Mouse (Mus musculus): ENCODE data around the gene Grhl1. TPM values are rescaled to one million over a fixed set of nuclear protein-coding genes. Genes with fewer than 3 reads are reported as not detected.

The Grhl1 gene
- polyA plus RNA-seq, 2 experiments, result 0.20 to 0.45 TPM

DNA sequence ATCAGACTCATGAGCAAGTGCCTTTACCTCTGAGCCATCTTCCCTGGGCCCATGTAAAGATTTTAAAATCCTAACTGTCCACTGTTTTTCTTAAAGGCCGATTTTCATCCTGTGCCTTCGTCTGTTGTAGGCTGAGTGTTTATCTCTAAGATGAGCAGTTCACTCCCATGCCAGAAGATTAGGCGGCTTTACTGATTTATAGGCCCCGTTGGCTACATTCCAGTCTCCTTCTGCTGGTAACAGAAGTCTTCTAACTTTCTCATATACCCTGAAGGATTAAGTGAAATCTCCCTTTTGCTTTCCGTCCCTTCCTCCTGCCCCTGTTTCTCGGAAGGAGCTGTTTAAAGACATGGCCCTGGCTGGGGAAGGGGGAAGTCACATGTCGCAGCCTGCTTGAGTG is 2.8 kb downstream of the Grhl1 start:
- ATAC-seq (ENCODE audit: insufficient read depth) (no peak), DNase-seq (ENCODE audit: low read depth in 3 of 3, low spot score in 3 of 3) (no peak)
- no peak overlapping the region for H3K4me3 ChIP-seq (ENCODE audit: insufficient read depth in 1 of 2, low read depth in 2 of 2, low read length in 2 of 2)
- H3K9me3 ChIP-seq (ENCODE audit: control insufficient read depth, low read length), result no peaks in the 10 kb centered on the region
- H3K27ac ChIP-seq, result no peak overlapping the region
- no peak for TF ChIP-seq EP300 (IDR thresholded peaks at IDR 0.05; ENCODE audit: low read depth)
- no peak for TF ChIP-seq CTCF (IDR thresholded peaks at IDR 0.05; ENCODE audit: low read depth)
- H3K4me2 ChIP-seq (ENCODE audit: low read depth), result no peak overlapping the region
- no peaks in the 10 kb centered on the region for H3K36me3 ChIP-seq (replicated peaks; ENCODE audit: control insufficient read depth, insufficient read depth, low read depth)
- peaks cover 21% of the 10 kb centered on the region for H3K27me3 ChIP-seq (ENCODE audit: control insufficient read depth, insufficient read depth, low read length)
- H3K9ac ChIP-seq (replicated peaks), result no peak overlapping the region
- 27% methylated on average over 7 of the region's 7 CpGs for WGBS (ENCODE audit: insufficient replicate concordance)
- peaks cover 2 to 9% of the 10 kb centered on the region in 2 experiments; a peak in 3 of 4 replicates for H3K4me1 ChIP-seq (replicated peaks; ENCODE audit: control insufficient read depth in 2 of 2, insufficient read depth in 2 of 2, low read length in 1 of 2)

DNA sequence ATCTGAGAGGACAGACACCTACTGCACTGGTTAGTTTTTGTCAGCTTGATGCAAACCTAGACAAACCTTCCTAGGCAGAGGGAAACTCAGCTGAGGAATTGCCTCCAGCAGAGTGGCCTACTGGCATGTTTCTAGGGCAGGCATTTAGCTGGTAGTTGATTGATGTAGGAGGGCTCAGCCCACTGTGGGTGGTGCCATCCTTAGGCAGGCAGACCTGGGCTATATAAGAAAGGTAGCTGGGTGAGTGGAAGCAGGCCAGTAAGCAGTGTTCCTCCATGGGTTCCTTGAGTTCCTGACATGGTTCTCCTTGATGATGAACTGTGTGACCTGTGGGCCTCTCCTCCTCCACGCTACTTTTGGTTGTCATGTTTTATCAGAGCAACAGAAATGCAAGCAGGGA is 8.4 kb downstream of the Grhl1 start:
- H3K4me1 ChIP-seq (replicated peaks; ENCODE audit: control insufficient read depth in 2 of 2, insufficient read depth in 2 of 2, low read length in 1 of 2), result peaks cover 20 to 25% of the 10 kb centered on the region in 2 experiments
- DNase-seq (ENCODE audit: low read depth in 3 of 3, low spot score in 3 of 3), result no peak
- peak; percentile 62; the same call in 1 of the 2 replicates for ATAC-seq (ENCODE audit: insufficient read depth)
- peak overlapping the region; percentile 46; the same call in 1 of the 2 replicates for H3K27ac ChIP-seq
- peak overlapping the region; percentile 59 for H3K4me2 ChIP-seq (ENCODE audit: low read depth)
- no peak overlapping the region for H3K4me3 ChIP-seq (ENCODE audit: insufficient read depth in 1 of 2, low read depth in 2 of 2, low read length in 2 of 2)
- no peaks in the 10 kb centered on the region for H3K36me3 ChIP-seq (replicated peaks; ENCODE audit: control insufficient read depth, insufficient read depth, low read depth)
- no peaks in the 10 kb centered on the region for H3K9me3 ChIP-seq (ENCODE audit: control insufficient read depth, low read length)
- no peak overlapping the region for H3K9ac ChIP-seq (replicated peaks)
- WGBS (ENCODE audit: insufficient replicate concordance), result 30% methylated on average over 1 of the region's 1 CpGs
- no peak for TF ChIP-seq CTCF (IDR thresholded peaks at IDR 0.05; ENCODE audit: low read depth)
- no peak for TF ChIP-seq EP300 (IDR thresholded peaks at IDR 0.05; ENCODE audit: low read depth)
- H3K27me3 ChIP-seq (ENCODE audit: control insufficient read depth, insufficient read depth, low read length), result no peaks in the 10 kb centered on the region; the same call in 1 of the 2 replicates

DNA sequence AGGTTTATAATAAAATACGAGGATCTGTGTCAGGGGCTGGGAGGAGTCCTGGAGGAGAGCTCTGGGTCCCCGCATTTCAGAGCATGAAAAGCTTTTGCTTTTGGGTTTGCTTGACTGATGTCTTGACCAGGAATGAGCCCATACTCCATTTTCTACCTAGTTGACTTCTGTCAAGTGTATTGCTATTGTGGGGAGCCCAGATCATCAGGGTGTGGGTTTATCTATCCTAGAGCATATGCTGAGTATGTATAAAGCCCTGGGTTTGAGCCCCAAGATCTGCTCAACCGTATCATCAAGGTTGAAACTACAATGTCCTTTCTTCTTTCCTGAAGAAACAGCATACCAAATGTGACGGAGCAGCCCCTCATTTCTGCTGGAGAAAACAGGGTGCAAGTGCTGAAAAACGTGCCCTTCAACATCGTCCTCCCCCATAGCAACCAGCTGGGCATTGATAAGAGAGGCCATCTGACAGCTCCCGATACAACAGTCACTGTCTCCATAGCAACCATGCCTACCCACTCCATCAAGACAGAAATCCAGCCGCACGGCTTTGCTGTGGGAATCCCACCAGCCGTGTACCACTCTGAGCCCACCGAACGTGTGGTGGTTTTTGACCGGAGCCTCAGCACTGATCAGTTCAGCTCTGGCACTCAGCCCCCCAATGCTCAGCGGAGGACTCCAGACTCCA is 9.1 kb downstream of the Grhl1 start:
- DNase-seq (ENCODE audit: low read depth in 3 of 3, low spot score in 3 of 3), result peak; percentile 58 to 72 (median 59)
- H3K4me2 ChIP-seq (ENCODE audit: low read depth), result peak overlapping the region; percentile 59
- WGBS (ENCODE audit: insufficient replicate concordance), result 60% methylated on average over 14 of the region's 14 CpGs

GRCm38 (mm10) chr12:24583653-24584052 is 11.6 kb downstream of the Grhl1 start:
- DNase-seq (ENCODE audit: low read depth in 3 of 3, low spot score in 3 of 3), result no peak
- Histone ChIP-seq H3K4me2 (ENCODE audit: low read depth) (no peak overlapping the region), H3K9me3 (ENCODE audit: control insufficient read depth, low read length) (no peaks in the 10 kb centered on the region), H3K27me3 (ENCODE audit: control insufficient read depth, insufficient read depth, low read length) (no peaks in the 10 kb centered on the region), H3K4me3 (ENCODE audit: insufficient read depth in 1 of 2, low read depth in 2 of 2, low read length in 2 of 2) (no peak overlapping the region), H3K4me1 (replicated peaks; ENCODE audit: control insufficient read depth in 2 of 2, insufficient read depth in 2 of 2, low read length in 1 of 2) (peaks cover 20 to 25% of the 10 kb centered on the region in 2 experiments), H3K36me3 (replicated peaks; ENCODE audit: control insufficient read depth, insufficient read depth, low read depth) (no peaks in the 10 kb centered on the region), H3K9ac (replicated peaks) (no peak overlapping the region), H3K27ac (no peak overlapping the region)
- no peak for ATAC-seq (ENCODE audit: insufficient read depth)
- WGBS (ENCODE audit: insufficient replicate concordance), result 63% methylated on average over 3 of the region's 3 CpGs
- TF ChIP-seq CTCF (IDR thresholded peaks at IDR 0.05; ENCODE audit: low read depth), result no peak
- TF ChIP-seq EP300 (IDR thresholded peaks at IDR 0.05; ENCODE audit: low read depth), result no peak

More for the DNA sequence above, 9.1 kb downstream of the Grhl1 start:
- H3K36me3 ChIP-seq (replicated peaks; ENCODE audit: control insufficient read depth, insufficient read depth, low read depth), result no peaks in the 10 kb centered on the region
- no peak overlapping the region; the same call in 1 of the 2 replicates for H3K9ac ChIP-seq (replicated peaks)
- no peaks in the 10 kb centered on the region for H3K9me3 ChIP-seq (ENCODE audit: control insufficient read depth, low read length)
- peak overlapping the region; percentile 46 for H3K27ac ChIP-seq
- H3K4me3 ChIP-seq (ENCODE audit: insufficient read depth in 1 of 2, low read depth in 2 of 2, low read length in 2 of 2), result no peak overlapping the region
- no peaks in the 10 kb centered on the region; the same call in 1 of the 2 replicates for H3K27me3 ChIP-seq (ENCODE audit: control insufficient read depth, insufficient read depth, low read length)
- ATAC-seq (ENCODE audit: insufficient read depth), result peak; percentile 89
- TF ChIP-seq CTCF (IDR thresholded peaks at IDR 0.05; ENCODE audit: low read depth) (no peak), EP300 (IDR thresholded peaks at IDR 0.05; ENCODE audit: low read depth) (peak; percentile 88)
- peaks cover 20 to 25% of the 10 kb centered on the region in 2 experiments for H3K4me1 ChIP-seq (replicated peaks; ENCODE audit: control insufficient read depth in 2 of 2, insufficient read depth in 2 of 2, low read length in 1 of 2)

DNA sequence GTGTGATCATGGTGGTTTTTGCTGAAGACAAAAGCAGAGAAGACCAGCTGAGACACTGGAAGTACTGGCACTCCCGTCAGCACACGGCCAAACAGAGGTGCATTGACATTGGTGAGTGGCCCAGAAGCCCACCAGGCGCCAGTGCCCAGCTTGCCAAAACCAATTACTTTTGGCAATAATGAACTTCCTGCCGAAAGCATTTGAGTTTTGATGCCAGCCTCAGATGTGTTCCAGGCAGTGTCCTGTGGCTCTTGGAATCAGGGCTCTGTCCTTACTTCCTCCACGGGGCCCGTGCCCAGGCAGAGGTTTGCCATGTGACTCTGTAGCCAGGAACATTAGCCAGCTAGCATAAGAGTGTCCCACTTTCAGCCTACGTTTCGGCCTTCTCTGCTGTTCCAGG is 12.8 kb downstream of the Grhl1 start:
- H3K4me2 ChIP-seq (ENCODE audit: low read depth), result no peak overlapping the region
- ATAC-seq (ENCODE audit: insufficient read depth) (no peak), DNase-seq (ENCODE audit: low read depth in 3 of 3, low spot score in 3 of 3) (no peak)
- H3K9me3 ChIP-seq (ENCODE audit: control insufficient read depth, low read length), result no peaks in the 10 kb centered on the region
- H3K36me3 ChIP-seq (replicated peaks; ENCODE audit: control insufficient read depth, insufficient read depth, low read depth), result no peaks in the 10 kb centered on the region
- no peaks in the 10 kb centered on the region for H3K27me3 ChIP-seq (ENCODE audit: control insufficient read depth, insufficient read depth, low read length)
- 72% methylated on average over 8 of the region's 8 CpGs for WGBS (ENCODE audit: insufficient replicate concordance)
- no peak overlapping the region for H3K27ac ChIP-seq
- no peak overlapping the region for H3K4me3 ChIP-seq (ENCODE audit: insufficient read depth in 1 of 2, low read depth in 2 of 2, low read length in 2 of 2)
- peaks cover 20 to 25% of the 10 kb centered on the region in 2 experiments for H3K4me1 ChIP-seq (replicated peaks; ENCODE audit: control insufficient read depth in 2 of 2, insufficient read depth in 2 of 2, low read length in 1 of 2)
- H3K9ac ChIP-seq (replicated peaks), result no peak overlapping the region
- no peak for TF ChIP-seq CTCF (IDR thresholded peaks at IDR 0.05; ENCODE audit: low read depth)

Data from liver, embryonic 14.5 days (tissue).